ENCODE assay signal across 11 mouse cellular contexts in genomic region chr10:61419146-61419545, GRCm38 (mm10). TPM values are rescaled to one million over a fixed set of nuclear protein-coding genes. Genes with fewer than 3 reads are reported as not detected.
DNase-seq lines count a peak whose midpoint lies in the region; ATAC-seq and TF ChIP-seq lines count a peak whose summit lies in the region.
"Had no signal": no experiment of that assay in that cellular context is flagged by ENCODE, and none has a peak within 500 bp of the region (broad histone marks: within the 10 kb centered on the region; RNA-seq: fewer than 3 reads in every experiment).

No protein-coding gene starts in this region.

- H3K4me2 ChIP-seq in kidney, embryonic 16.5 days (replicated peaks; ENCODE audit: low read depth, low read length), result peak overlapping the region; percentile 89
- H3K4me2 ChIP-seq in heart, postnatal 0 days (ENCODE audit: low read depth, low read length), result peak overlapping the region; percentile 58
- peak overlapping the region; percentile 68; the same call in 1 of the 2 replicates for H3K4me2 ChIP-seq in liver, embryonic 13.5 days

- H3K27me3 ChIP-seq in kidney, embryonic 16.5 days (ENCODE audit: insufficient read depth, low read length), result peaks cover 48% of the 10 kb centered on the region
- H3K27me3 ChIP-seq in kidney, adult 2 months (replicated peaks; ENCODE audit: control insufficient read depth, insufficient read depth, low read length), result 0 out of 2 replicates have a peak, but pooled peaks cover 2% of the 10 kb centered on the region
- peaks cover 71% of the 10 kb centered on the region for H3K27me3 ChIP-seq in heart, postnatal 0 days (ENCODE audit: control insufficient read depth, insufficient read depth, low read length)
- H3K27me3 ChIP-seq in liver, embryonic 13.5 days, result peaks cover 60% of the 10 kb centered on the region
- H3K27me3 ChIP-seq in cerebellum, adult 2 months (ENCODE audit: control insufficient read depth, insufficient read depth, low read length), result peaks cover 1% of the 10 kb centered on the region; the same call in 1 of the 2 replicates

- 5% methylated on average over 23 of the region's 24 CpGs for WGBS in kidney, embryonic 16.5 days
- WGBS in kidney, adult 2 months, result 17% methylated on average over 24 of the region's 24 CpGs
- 10% methylated on average over 24 of the region's 24 CpGs for WGBS in heart, postnatal 0 days
- 8% methylated on average over 24 of the region's 24 CpGs for WGBS in liver, embryonic 13.5 days (ENCODE audit: insufficient replicate concordance)
- 21% methylated on average over 24 of the region's 24 CpGs for WGBS in cerebellum, adult 2 months

- H3K9ac ChIP-seq in kidney, embryonic 16.5 days (replicated peaks; ENCODE audit: low read length), result no peak overlapping the region
- no peak overlapping the region for H3K9ac ChIP-seq in heart, postnatal 0 days (replicated peaks; ENCODE audit: low read depth, low read length)
- H3K9ac ChIP-seq in liver, embryonic 13.5 days, result no peak overlapping the region

- TF ChIP-seq POLR2A in kidney, adult 2 months (IDR thresholded peaks at IDR 0.05; ENCODE audit: low read depth, low read length), result no peak
- no peak for TF ChIP-seq POLR2A in cerebellum, adult 2 months (IDR thresholded peaks at IDR 0.05; ENCODE audit: borderline replicate concordance, insufficient read depth, low read length)

- no peaks in the 10 kb centered on the region for H3K9me3 ChIP-seq in kidney, embryonic 16.5 days (ENCODE audit: low read length)
- no peaks in the 10 kb centered on the region for H3K9me3 ChIP-seq in heart, postnatal 0 days (replicated peaks; ENCODE audit: control insufficient read depth, low read length)
- H3K9me3 ChIP-seq in liver, embryonic 13.5 days (replicated peaks), result no peaks in the 10 kb centered on the region

- no peak for TF ChIP-seq EP300 in heart, postnatal 0 days (IDR thresholded peaks at IDR 0.05; ENCODE audit: low read depth)

- TF ChIP-seq CTCF in kidney, adult 2 months (conservative IDR thresholded peaks at IDR 0.05; ENCODE audit: insufficient read depth, insufficient read length, low read depth, low read length), result no peak
- TF ChIP-seq CTCF in heart, postnatal 0 days (IDR thresholded peaks at IDR 0.05; ENCODE audit: low read depth), result no peak
- no peak for TF ChIP-seq CTCF in cerebellum, adult 2 months (IDR thresholded peaks at IDR 0.05; ENCODE audit: borderline replicate concordance, insufficient read depth, low read depth, low read length)

- no peak overlapping the region for H3K27ac ChIP-seq in kidney, embryonic 16.5 days (ENCODE audit: low read length)
- no peak overlapping the region for H3K27ac ChIP-seq in kidney, adult 2 months (ENCODE audit: insufficient read depth, low read depth, low read length)
- H3K27ac ChIP-seq in heart, postnatal 0 days (ENCODE audit: low read depth), result no peak overlapping the region
- H3K27ac ChIP-seq in liver, embryonic 13.5 days, result no peak overlapping the region
- no peak overlapping the region for H3K27ac ChIP-seq in cerebellum, adult 2 months (ENCODE audit: insufficient read depth, low read length)

- ATAC-seq in kidney, embryonic 16.5 days (ENCODE audit: low FRiP score, low TSS enrichment), result no peak
- ATAC-seq in heart, postnatal 0 days (ENCODE audit: insufficient read depth, low read depth), result peak; percentile 34; the same call in 1 of the 2 replicates
- ATAC-seq in liver, embryonic 13.5 days (ENCODE audit: low read depth), result no peak

- DNase-seq in kidney, adult 2 months, result no peak
- DNase-seq in embryo, embryonic 10.5 days (ENCODE audit: low spot score), result peak; percentile 58
- no peak for DNase-seq in heart, postnatal 0 days (ENCODE audit: low spot score)
- no peak for DNase-seq in liver, embryonic 13.5 days
- DNase-seq in right cerebral cortex, postnatal 36 days (ENCODE audit: low spot score in 2 of 2), result no peak
- DNase-seq in cerebellum, adult 2 months, result no peak
- DNase-seq in adrenal gland, postnatal 25 days, result no peak
- DNase-seq: adrenal gland, postnatal 36 days; thymus, adult 2 months had no signal

- no peaks in the 10 kb centered on the region for H3K36me3 ChIP-seq in kidney, embryonic 16.5 days (ENCODE audit: insufficient read depth, low read length)
- H3K36me3 ChIP-seq in kidney, adult 2 months (ENCODE audit: control insufficient read depth, insufficient read depth, low read length), result no peaks in the 10 kb centered on the region
- no peaks in the 10 kb centered on the region for H3K36me3 ChIP-seq in heart, postnatal 0 days (replicated peaks; ENCODE audit: control insufficient read depth, insufficient read depth, low read length)
- H3K36me3 ChIP-seq in liver, embryonic 13.5 days, result no peaks in the 10 kb centered on the region

- H3K4me3 ChIP-seq in kidney, embryonic 16.5 days (ENCODE audit: low read length), result peak overlapping the region; percentile 53; the same call in 1 of the 2 replicates
- H3K4me3 ChIP-seq in kidney, adult 2 months (ENCODE audit: insufficient read depth, low read depth, low read length), result no peak overlapping the region
- no peak overlapping the region for H3K4me3 ChIP-seq in heart, postnatal 0 days (ENCODE audit: low read depth, low read length)
- H3K4me3 ChIP-seq in liver, embryonic 13.5 days (replicated peaks), result peak overlapping the region; percentile 26
- no peak overlapping the region for H3K4me3 ChIP-seq in cerebellum, adult 2 months (replicated peaks; ENCODE audit: insufficient read depth, low read depth, low read length)

- peaks cover 14% of the 10 kb centered on the region for H3K4me1 ChIP-seq in kidney, embryonic 16.5 days (ENCODE audit: insufficient read depth, low read length)
- H3K4me1 ChIP-seq in kidney, adult 2 months (ENCODE audit: control insufficient read depth, insufficient read depth, low read length), result no peaks in the 10 kb centered on the region; the same call in 1 of the 2 replicates
- peaks cover 9% of the 10 kb centered on the region for H3K4me1 ChIP-seq in heart, postnatal 0 days (ENCODE audit: control insufficient read depth, insufficient read depth)
- H3K4me1 ChIP-seq in liver, embryonic 13.5 days (replicated peaks), result peaks cover 66% of the 10 kb centered on the region
- no peaks in the 10 kb centered on the region; the same call in 1 of the 2 replicates for H3K4me1 ChIP-seq in cerebellum, adult 2 months (ENCODE audit: control insufficient read depth, insufficient read depth, low read length)

RNA-seq across cellular contexts. Expression of gene Nodal, which starts 1.4 kb away (rescaled TPM):
- polyA plus RNA-seq in kidney, embryonic 16.5 days (2015; fragmentation: Nextera tagmentation; extraction: Ambion mirVana), result 0.40 and 0.67 TPM in 2 replicates
- 0.06 and 0.12 TPM in 2 replicates for polyA plus RNA-seq in kidney, adult 2 months (2012; rRNA removed)
- total RNA-seq in heart, postnatal 0 days (2014; rRNA removed; ENCODE audit: low replicate concordance), result 0.12 TPM in 1 of 2 replicates, not detected in the other
- 0.23 and 0.45 TPM in 2 replicates for polyA plus RNA-seq in heart, postnatal 0 days (2015; fragmentation: Nextera tagmentation; extraction: Ambion mirVana)
- 0.46 and 0.50 TPM in 2 replicates for polyA plus RNA-seq in liver, embryonic 13.5 days (2015; fragmentation: Nextera tagmentation; extraction: Ambion mirVana)
- polyA plus RNA-seq in cerebellum, adult 2 months (2012; rRNA removed), result 0.68 and 0.97 TPM in 2 replicates
- not detected in 2 replicates for total RNA-seq in adrenal gland, postnatal 25 days (2021)
- total RNA-seq: adrenal gland, postnatal 36 days; megakaryocyte-erythroid progenitor cell, adult 5-6 weeks had no signal

RNA-seq across cellular contexts. Expression of gene Eif4ebp2, which starts 33.3 kb away (rescaled TPM):
- polyA plus RNA-seq in kidney, embryonic 16.5 days (2015; fragmentation: Nextera tagmentation; extraction: Ambion mirVana), result 57.4 and 71.4 TPM in 2 replicates
- 127 and 128 TPM in 2 replicates for polyA plus RNA-seq in kidney, adult 2 months (2012; rRNA removed)
- total RNA-seq in heart, postnatal 0 days (2014; rRNA removed; ENCODE audit: low replicate concordance), result 14.7 and 24.4 TPM in 2 replicates
- polyA plus RNA-seq in heart, postnatal 0 days (2015; fragmentation: Nextera tagmentation; extraction: Ambion mirVana), result 38.7 and 40.0 TPM in 2 replicates
- 47.4 and 50.8 TPM in 2 replicates for polyA plus RNA-seq in liver, embryonic 13.5 days (2015; fragmentation: Nextera tagmentation; extraction: Ambion mirVana)
- 30.4 and 32.0 TPM in 2 replicates for polyA plus RNA-seq in cerebellum, adult 2 months (2012; rRNA removed)
- total RNA-seq in adrenal gland, postnatal 25 days (2021), result 92.3 and 112 TPM in 2 replicates

RNA-seq across cellular contexts. Expression of gene Pald1, which starts 35.8 kb away (rescaled TPM):
- polyA plus RNA-seq in kidney, embryonic 16.5 days (2015; fragmentation: Nextera tagmentation; extraction: Ambion mirVana), result 39.5 and 40.2 TPM in 2 replicates
- 8.8 and 10.8 TPM in 2 replicates for polyA plus RNA-seq in kidney, adult 2 months (2012; rRNA removed)
- total RNA-seq in heart, postnatal 0 days (2014; rRNA removed; ENCODE audit: low replicate concordance), result 27.7 and 66.8 TPM in 2 replicates
- polyA plus RNA-seq in heart, postnatal 0 days (2015; fragmentation: Nextera tagmentation; extraction: Ambion mirVana), result 13.8 and 17.9 TPM in 2 replicates
- 6.1 and 7.7 TPM in 2 replicates for polyA plus RNA-seq in liver, embryonic 13.5 days (2015; fragmentation: Nextera tagmentation; extraction: Ambion mirVana)
- 15.5 and 15.6 TPM in 2 replicates for polyA plus RNA-seq in cerebellum, adult 2 months (2012; rRNA removed)
- total RNA-seq in adrenal gland, postnatal 25 days (2021), result 21.9 and 24.0 TPM in 2 replicates
- total RNA-seq: megakaryocyte-erythroid progenitor cell, adult 5-6 weeks had no signal

RNA-seq across cellular contexts. Expression of gene Lrrc20, which starts 56.5 kb away (rescaled TPM):
- polyA plus RNA-seq in kidney, embryonic 16.5 days (2015; fragmentation: Nextera tagmentation; extraction: Ambion mirVana), result 8.4 and 10.5 TPM in 2 replicates
- polyA plus RNA-seq in kidney, adult 2 months (2012; rRNA removed), result 4.0 and 4.6 TPM in 2 replicates
- 13.9 and 15.2 TPM in 2 replicates for total RNA-seq in heart, postnatal 0 days (2014; rRNA removed; ENCODE audit: low replicate concordance)
- 12.9 and 13.9 TPM in 2 replicates for polyA plus RNA-seq in heart, postnatal 0 days (2015; fragmentation: Nextera tagmentation; extraction: Ambion mirVana)
- polyA plus RNA-seq in liver, embryonic 13.5 days (2015; fragmentation: Nextera tagmentation; extraction: Ambion mirVana), result 7.8 and 8.1 TPM in 2 replicates
- 20.8 and 20.9 TPM in 2 replicates for polyA plus RNA-seq in cerebellum, adult 2 months (2012; rRNA removed)
- 22.6 and 28.9 TPM in 2 replicates for total RNA-seq in adrenal gland, postnatal 25 days (2021)

Comparison
In these comparisons a context has a peak if more than half of its experiments do, and no peak if none do; other contexts are left out.
1. H3K4me3 ChIP-seq: peak in kidney, embryonic 16.5 days (single experiment) and liver, embryonic 13.5 days (single experiment); none in kidney, adult 2 months (single experiment), heart, postnatal 0 days (single experiment) and cerebellum, adult 2 months (single experiment).
2. Peak in every context shown above with its lines, with median percentiles within 50 percentile points of each other: H3K4me2 ChIP-seq.